Mouse (Mus musculus) adrenal gland, postnatal 25 days (tissue): Measurements from ENCODE around the gene Gm6034. TPM values are rescaled to one million over a fixed set of nuclear protein-coding genes. Genes with fewer than 3 reads are reported as not detected.
A peak's percentile ranks its signal among the peaks of the same experiment; 100 is the strongest.
"Not testable (repeated sequence)": the region's sequence is repeated elsewhere in the genome, so short reads cannot be mapped to it uniquely, and the experiment has no call there.

Experiments
- DNase-seq: peaks from one replicate; pipeline ENCODE4 v3.0.0; 2021; ENCODE audit warnings: mixed read lengths
- long read RNA-seq: library from polyadenylated mRNA; stranded (forward); transcript quantifications from one replicate; pipeline ENCODE4 v2.0.0, GENCODE M21; 2021
- total RNA-seq: library from RNA; stranded (reverse); gene quantifications from 2 replicates; pipeline ENCODE4 v1.2.3, GENCODE M21; 2021

The Gm6034 gene
- not detected in 2 replicates for total RNA-seq
- long read RNA-seq, partial matches to known transcripts: 0 of 1 reads
- long read RNA-seq, other reads (novel, unspliced or antisense): 1 of 1 reads

DNA sequence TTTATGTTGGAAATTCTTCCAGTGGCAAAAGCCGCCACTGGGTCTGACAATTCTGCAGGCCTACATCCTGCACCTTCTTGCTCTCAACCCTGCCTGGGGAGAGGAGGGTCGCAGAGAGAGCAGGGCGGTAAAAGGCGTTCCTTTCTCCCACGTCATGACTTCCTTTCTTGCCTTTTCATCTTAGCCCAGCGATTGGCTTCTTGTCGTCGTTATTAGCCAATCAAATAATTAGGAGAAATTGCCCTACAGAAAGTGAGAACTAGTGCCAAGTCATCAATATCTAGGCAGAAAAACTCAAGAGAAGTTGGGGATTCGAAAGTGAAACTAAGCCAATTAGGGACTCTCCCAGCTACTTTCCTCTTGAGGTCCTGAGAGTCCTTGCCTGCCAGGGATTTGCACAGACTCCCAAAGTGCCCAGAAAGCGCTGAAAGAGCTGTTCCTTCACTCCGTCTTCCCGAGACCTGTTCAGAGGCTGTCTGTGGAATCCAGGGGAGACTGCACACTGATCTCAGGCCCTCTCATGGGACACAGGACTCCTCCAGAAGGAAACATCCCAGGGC is at the start of gene Gm6034, which contains the start of gene H2-T22:
Gene Gm6034 (plus strand): TSS at position 352 of the 560 bp plus-strand sequence.
Gene H2-T22 (minus strand): TSS at position 138 of the 560 bp plus-strand sequence.
- DNase-seq: peak; percentile 56

DNA sequence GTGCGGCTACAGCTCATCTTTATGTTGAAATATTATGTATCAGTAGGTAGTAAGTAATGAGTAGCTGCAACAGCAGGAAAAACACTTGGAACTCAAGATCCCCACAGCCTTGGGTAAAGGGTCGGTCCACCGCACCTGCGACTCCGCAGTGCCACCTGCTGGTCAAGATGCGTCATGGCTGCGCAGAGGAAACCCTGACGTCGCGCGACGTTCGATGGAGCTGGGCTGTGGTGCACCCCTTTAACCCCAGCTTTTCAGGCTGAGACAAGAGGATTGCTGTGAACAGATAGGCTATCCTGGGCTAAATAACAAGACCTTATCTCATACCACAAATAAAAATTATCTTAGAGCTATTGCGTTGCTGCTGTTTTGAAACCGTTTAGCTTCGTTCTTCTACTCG is 49.1 kb upstream of the Gm6034 start:
- peak; percentile 80 for DNase-seq

DNA sequence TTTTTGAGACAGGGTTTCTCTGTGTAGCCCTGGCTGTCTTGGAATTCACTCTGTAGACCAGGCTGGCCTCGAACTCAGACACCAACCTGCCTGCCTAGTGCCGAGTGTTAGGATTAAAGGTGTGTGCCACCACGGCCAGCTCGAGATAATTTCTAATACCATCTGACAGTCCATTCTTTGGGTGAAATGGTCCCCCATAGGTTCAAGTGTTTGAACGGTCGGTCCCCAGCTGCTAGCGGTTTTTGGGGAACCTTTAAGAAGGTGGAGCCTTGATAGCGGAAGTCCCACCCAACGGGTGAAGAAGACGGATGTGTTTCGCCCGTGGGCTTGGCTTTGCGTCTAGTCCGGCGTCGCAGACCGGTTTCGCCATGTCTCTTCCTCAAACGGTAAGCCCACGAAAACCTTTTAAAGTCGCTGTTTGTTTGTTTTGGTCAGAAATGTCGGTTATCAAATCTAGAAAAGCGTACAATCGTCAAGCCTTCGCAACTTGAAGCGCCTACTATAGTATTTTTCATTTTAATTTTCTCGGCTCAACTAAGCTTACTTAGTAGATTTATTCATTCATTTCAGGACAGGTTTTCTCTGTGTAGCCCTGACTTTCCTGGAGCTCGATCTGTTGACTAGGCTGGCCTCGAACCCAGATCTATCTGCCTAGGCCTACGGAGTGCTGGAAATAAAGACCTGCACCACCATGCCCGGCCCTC is 48.4 kb upstream of the Gm6034 start:
- DNase-seq: peak; percentile 78

DNA sequence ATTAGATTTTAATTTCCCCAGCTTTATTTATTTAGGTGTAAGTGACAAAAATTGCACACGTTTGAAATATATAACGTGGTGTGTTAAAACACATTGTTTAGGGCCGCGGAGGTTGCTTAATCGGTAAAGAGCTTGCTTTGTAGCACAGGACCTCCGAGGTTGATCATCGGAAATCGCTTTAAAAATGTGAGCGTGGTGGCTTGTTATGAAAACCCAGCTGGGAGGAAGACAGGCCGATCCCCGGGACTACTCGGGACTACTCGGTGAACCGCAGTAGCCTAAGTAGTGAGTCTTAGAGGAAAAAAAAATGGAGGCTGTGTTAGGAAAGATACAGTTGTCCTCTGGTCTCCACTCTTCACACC is 47.9 kb upstream of the Gm6034 start:
- no peak for DNase-seq

DNA sequence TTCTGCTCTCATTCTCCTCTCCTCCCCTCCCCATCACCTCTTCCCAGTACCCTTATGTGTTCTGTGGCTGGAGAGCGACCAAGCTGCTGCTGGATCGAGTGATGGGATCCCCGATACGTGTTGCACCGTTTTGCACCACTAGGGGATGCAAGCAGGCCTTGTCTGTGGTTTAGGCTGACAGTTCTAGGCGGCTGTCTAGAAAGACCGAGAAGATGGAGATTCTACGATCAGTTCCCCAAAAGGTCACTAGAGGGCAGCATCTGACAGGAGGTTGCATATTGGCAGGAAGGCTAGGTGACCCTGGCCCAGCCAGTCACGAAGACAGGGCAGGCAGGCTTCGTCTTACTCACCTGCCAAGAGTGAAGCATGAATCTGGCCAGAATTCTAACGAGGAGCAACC is 45.8 kb upstream of the Gm6034 start:
- peak; percentile 90 for DNase-seq

DNA sequence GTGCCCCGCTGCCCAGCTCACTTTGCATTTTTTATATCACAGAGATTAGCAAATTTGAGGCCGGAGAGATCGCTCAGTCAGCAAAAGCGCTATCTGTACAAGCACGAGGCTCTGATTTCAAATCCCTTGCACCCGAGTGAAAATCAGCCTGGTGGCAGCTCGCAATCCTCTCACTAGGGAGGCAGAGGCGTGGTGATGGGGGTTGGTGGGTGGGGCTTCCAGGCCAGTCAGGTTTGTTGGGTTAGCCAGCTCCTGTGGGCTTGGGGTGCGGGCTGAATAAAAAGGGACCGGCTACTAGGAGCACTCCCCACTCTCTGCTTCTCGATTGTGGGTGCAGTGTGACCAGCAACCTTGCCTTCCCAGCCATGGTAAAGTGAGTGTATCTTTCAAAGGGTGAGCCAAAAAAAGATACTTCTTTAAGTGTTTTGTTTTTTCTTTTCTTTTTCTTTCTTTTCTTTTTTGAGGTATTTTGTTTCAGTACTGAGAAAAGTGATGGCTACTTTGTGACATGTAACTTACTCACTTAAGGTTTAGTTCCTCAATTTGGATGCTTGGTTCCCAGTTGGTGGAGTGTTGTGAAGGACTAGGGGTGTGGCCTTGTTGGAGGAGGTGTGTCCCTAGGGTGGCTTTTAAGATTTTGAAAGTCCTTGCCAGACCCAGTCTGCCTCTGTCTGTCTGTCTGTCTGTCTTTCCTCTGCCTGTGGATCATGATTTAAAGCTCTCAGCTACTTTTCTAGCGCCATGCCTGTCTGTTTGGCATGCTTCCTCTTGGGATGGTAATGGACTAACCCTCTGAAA is 44.8 kb upstream of the Gm6034 start:
- no peak for DNase-seq

DNA sequence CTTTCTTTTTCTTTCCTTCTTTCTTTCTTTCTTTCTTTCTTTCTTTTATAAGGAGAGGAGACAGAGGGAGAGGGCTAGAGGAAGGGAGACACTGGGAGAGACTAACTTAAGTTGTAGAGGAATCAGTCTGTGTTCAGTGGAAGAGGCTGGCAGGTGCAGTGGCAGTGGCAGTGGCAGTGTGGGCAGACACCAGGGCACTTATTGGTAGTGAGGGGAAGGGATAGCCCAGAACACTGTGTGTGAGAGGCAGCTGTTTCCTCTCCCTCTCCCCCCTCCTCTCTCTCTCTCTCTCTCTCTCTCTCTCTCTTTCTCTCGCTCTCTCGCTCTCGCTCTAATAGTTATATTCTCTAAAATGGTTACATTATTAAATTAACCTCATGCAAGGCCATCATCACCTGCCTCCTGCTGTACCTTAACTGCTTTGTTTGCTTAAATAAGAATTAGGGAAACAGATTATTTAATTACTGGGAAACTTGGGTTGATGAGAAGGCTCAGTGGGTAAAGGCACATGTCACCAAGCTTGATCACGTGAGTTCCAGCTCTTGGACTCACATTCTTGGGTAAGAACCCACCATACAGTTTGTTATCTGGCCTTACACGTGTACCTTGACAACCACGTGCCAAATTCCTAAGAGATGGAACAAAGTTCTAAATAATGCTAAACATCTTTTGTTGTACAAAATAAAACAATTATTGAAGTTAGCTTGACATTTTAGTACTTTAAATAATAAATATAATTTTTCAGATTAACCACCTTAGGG is 44.0 kb upstream of the Gm6034 start:
- no peak for DNase-seq

DNA sequence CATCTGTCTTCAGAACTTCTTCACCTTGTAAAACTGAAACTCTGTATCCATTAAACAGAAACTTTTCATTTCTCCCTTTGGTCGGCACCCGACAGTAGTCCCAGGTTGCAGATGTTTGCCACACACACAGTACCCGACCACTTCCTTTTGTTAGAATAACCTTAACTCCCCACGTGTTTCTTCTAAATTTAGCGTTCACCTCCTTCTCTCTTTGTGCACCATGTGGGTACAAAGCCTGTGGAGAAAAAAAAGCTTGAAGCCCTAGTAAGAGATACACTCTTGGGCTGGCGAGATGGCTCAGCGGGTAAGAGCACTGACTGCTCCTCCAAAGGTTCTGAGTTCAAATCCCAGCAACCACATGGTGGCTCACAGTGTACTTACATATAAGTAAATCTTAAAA is 43.4 kb upstream of the Gm6034 start:
- no peak for DNase-seq

DNA sequence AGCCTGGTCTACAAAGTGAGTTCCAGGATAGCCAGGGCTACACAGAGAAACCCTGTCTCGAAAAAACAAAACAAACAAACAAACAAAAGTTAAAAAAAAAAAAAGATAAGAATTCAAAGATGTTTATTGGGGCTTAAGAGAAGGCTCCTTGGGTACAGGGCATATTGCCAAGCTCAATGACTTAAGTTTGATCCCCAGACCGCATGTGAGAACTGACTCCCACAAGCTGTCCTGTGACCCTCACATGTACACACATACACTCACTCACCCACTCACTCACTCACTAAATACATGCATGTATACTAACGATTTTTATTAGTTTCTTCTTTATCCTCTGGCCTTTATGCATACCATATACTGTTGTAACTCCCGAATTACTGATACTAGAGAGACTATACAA is 42.4 kb upstream of the Gm6034 start:
- DNase-seq: no peak

DNA sequence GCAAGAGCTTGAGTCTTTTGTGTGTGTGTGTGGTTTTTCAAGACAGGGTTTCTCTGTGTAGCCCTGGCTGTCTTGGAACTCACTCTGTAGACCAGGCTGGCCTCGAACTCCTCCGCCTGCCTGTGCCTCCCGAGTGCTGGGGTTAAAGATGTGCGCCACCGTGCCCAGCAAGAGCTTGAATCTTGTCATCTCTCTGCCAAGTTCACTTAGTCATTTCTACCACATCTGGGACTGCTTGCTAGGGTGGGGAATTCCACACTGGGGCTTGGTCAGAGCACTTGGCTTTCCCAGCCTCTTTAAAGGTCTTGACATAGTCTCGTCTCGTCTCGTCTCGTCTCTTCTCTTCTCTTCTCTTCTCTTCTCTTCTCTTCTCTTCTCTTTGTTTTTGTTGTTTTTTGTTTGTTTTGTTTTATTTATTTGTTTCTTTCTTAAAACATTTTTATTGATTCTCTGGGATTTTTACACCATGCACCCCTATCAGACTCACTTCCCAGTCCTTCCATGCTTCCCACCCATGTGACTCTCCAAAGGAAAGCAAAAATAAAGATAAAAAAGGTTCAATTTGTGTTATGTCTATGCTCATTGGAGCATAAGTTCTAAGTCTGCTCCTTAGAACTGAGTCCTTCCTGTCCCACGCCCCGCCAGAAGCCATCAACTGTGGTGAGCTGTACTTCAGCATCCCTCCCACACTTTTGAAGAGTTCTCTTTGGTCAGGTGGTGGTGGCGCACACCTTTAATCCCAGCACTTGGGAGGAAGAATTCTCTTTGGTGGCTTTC is 41.5 kb upstream of the Gm6034 start:
- no peak for DNase-seq

DNA sequence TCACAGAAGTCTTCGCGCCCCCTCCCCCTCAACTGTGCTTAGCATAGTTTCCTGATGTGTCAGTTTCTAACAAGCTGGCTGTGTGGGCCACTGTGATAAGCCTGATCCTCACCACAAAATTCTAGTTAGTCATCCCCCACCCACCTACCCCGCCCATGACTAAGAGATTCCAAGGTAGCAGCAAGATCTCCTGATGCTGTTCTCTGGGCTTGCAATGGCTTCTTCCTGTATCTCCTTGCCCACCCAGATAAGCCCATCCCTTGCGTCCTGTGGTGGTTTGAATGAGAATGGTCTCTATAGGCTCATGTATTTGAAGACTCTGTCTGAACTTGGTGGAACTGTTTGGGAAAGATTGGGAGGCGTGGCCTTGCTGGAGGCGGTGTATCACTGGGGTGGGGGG is 40.8 kb upstream of the Gm6034 start:
- DNase-seq: no peak

DNA sequence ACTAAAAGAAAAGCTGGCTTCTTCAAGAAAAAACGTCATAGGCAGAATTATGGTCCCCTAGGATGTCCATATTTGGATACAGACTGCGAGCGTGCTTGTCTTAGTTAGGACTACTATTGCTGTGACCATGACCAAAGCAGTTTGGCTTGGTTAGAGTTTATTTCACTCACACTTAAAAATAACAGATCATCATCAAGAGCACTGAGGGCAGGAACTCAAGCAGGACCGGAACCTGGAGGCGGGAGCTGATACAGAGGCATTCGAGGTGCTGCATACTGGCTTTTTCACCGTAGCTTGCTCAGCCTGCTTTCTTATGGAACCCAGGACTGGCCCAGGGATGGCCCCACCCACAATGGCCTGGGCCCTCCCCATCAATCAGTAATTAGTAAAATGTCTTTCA is 39.4 kb upstream of the Gm6034 start:
- no peak for DNase-seq

DNA sequence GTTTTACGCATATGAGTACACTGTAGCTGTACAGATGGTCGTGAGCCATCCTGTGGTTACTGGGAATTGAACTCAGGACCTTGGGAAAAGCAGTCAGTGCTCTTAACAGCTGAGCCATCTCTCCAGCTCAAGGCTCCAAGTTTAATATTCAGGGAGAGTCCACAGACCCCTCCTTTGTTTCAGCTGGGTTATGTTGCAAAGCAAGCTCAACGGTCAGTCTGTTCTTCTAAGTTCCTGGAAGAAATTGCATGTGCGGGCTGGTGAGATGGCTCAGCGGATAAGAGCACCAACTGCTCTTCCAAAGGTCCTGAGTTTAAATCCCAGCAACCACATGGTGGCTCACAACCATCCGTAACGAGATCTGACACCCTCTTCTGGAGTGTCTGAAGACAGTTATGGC is 38.4 kb upstream of the Gm6034 start:
- not testable (repeated sequence) for DNase-seq

DNA sequence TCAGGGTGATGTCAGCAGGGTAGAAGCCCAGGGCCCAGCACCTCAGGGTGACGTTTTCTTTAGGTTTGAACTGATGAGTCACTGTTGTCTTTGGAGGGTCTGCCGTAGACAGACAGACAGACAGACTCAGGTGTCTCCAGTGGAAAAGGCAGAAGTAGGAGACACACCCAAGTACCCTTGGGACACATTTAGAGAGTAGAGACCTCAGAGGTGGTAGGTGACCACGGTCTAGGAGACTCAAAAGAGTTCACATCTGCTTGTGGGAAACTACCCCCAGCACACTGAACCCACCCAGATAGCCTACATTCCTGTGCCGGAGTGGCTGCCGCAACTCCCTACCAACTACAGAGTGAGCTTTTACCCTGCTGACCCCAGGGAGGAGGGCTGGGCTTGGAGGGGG is 27.8 kb upstream of the Gm6034 start:
- DNase-seq: no peak

DNA sequence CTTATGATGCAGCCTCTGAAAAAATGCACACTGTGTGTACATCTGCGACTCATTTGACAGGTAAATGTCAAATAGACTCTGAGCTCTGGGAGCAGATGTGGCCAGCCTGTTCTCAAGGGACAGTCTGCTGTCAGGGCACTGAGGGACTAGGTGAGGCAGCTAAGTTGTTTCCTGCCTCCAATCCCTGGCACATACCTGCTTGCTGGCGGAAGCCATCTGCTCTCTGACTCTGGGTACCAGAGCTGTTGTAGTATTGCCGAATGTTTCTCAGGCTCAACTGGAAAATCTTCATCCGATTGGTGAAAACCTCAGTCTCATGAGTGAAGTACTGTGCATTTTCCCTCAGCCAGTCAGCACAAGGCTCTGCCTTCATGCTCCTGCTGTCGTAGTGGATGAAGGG is 25.7 kb upstream of the Gm6034 start:
- no peak for DNase-seq

DNA sequence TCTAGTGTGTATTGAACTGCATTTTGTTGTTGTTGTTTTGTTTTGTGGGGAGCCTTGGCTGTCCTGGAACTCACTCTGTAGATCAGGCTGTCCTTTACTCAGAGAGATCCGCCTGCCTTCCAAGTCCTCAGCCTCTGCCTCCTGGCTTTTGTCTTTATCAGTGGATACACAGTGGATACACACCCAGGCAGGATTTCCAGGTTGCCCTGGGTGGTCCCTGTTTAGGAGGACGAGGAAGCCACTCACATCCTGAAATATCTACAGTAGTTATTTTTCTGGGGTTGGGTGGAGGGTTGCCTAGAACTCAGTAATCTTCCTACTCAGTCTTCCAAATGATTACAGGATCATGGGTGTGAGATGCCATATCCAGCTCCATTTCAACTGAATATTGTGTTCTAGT is 23.8 kb upstream of the Gm6034 start:
- DNase-seq: no peak

DNA sequence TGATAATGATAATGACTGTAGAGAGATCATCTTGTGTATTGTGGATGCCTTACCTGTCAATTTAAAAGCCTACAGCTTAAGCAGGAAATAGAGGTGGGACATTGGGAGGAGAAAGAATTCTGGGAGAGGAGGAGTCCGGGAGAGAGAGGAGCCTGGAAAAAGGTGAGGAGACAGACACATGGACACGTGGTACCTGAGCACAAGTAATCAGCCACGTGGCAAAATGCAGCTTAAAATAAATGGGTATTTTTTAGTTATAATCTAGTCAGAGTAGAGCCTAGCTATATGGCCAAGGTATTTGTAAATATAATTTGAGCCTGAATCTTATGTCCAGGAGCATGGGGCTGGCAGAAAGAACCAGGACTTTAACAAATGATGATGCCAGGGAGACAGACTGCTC is 23.2 kb upstream of the Gm6034 start:
- DNase-seq: no peak

DNA sequence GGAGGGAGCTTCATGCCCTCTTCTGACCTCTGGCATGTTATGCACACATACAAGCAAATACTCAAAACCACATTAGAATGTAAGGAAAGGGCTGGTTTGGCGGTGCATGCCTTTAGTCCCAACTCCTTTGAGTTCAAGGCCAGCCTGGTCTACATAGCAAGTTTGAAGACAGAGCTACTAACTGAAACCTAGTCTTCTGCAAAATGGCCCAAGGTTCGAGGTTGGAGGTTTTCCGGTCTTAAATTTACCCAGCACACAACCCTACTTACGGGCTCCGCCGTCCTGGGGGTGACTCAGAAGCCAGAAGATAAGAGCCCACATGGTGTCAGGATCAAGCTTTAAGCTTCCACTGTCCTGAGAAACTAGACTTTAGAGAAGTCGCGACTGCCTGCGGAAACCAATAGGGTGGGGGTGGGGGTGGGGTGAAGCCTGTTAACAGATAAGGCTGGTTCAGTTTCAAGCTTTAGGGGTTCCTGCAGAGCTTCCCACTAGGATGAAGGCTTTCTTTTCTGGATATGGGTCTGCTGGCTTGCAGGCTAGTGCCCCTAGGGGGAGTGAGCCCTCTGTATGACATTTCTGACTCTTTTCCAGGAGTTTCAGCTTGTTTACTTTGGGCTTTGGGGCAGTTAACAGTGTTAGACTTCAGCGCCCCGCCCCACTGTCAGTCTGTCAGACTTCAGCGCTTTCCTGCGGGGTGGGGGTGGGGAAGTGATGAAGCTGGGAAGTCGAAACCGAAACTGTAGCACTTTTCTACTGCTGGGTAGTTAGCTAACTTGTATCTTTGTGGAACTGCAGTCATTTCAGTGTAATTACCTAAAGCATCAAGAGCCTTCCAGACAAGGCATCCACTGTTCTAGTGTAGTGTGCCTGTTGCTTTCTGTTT is 22.3 kb upstream of the Gm6034 start, which contains the start of gene H2-T24:
Gene H2-T24 (minus strand): TSS at position 370 of the 883 bp plus-strand sequence.
- peak; percentile 60 for DNase-seq

DNA sequence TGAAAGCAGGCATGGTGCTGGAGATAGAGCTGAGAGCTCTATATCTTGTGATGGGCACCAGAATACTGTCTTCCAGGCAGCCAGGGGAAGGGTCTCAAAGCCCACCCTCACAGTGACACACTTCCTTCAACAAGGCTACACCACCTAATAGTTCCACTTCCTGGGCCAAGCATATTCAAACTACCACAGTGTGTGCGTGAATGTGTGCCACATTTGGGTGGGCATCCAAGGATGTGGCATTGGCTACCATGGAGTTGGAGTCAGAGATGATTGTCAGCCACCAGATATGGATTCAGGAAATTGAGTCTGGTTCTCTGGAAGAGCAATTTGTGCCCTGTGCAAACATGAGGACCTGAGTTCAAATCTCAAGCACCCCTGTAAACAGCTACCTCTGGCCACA is 21.5 kb upstream of the Gm6034 start:
- no peak for DNase-seq

DNA sequence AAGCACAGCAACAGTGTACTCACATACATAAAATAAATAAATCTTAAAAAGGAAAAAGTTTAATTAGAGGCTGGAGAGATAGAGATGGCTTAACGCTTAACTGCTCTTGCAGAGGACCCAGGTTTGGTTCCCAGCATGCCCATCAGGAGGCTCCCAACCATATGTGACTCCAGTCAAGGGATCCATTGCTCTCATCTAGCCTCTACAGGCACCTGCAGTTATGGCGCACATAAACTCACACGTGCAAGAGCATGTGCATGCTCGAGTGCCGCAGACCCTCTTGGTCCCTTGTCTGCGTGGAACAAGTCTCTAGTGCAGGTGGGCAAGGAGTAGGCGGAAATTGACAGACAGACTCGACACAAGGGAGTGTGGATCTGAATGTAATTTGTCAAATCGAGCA is 20.7 kb upstream of the Gm6034 start:
- DNase-seq: no peak

DNA sequence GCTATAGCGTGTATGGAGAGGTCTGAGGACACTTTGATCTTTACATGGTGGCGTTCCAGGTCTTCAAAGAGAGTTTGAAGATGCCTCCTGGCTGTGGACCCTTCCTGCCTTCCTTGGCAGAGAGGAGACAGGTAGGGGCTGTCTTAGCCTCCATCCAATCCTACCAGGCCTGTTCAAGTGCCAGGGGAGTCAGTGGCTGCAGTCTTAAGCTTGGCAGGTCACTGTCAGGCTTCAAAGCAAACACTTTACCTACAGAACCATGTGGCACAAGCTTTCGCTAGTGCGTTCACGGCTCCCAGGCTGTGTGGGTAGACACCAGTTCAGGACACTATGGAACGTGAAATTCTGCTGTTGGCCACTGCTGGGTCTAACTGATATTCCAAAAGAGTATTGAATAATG is 19.8 kb upstream of the Gm6034 start:
- no peak for DNase-seq
